Mouse (Mus musculus) T-cell, adult 2 months (primary cell): ENCODE measurements around the gene Aox4.
A peak's percentile ranks its signal among the peaks of the same experiment; 100 is the strongest.

Experiments
- DNase-seq: peaks from one replicate; pipeline ENCODE4 v3.0.0; 2022; ENCODE audit warnings: low spot score

Aox4 gene

GRCm38 (mm10) chr1:58248518-58248917 lies 38.3 kb downstream of the Aox4 start:
- no peak for DNase-seq

DNA sequence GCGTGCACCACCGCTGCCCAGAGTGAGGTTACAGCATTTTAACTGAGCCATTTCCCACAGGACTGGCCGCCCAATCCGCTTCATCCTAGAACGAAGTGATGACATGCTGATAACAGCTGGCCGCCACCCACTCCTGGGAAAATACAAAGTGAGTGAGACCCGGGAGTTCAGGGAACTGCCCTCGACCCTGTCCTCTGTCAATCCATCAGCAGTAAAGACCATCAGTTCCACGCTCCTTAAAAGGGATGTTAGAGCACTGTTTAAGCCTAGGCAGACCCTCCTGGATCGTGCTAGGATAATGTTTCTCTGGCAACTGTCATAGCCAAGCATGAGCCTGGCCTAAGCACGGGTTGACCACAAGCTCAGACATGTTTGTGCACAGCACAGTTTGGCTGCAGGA lies 43.3 kb downstream of the Aox4 start:
- DNase-seq, result no peak

DNA sequence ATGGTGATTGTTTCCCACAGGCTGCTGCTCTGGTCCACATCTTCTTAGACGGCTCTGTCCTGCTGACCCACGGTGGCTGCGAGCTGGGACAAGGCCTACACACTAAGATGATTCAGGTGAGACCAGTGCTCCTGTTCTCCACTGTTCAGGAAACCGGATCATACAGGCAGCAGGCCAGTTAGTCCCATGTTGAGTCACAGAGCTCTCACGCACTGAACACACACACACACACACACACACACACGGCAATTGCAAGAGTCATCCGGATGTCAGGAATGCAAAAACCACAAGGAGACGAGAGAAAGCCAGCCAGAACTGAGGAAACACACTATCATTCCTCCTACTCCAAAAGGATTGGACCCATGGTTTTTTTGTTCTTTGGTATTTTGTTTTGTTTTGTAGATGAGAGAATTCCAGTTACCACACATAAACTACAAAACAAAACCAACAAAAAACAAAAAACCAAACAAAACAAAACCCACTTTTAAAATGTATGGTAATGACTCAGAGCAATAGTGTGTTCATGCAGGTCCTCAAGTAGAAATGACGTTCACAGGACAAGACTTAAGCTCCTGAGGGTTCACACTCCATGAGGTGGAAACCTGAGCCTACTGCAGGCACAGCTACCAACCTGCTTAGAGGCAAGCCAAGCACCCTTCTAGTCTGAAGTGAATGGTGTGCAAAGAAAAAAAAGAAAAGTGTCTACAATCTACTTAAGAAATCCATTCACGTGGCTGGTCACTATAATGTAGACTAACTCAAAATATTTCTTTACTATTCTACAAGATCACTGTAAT lies 47.2 kb downstream of the Aox4 start:
- DNase-seq, result no peak

DNA sequence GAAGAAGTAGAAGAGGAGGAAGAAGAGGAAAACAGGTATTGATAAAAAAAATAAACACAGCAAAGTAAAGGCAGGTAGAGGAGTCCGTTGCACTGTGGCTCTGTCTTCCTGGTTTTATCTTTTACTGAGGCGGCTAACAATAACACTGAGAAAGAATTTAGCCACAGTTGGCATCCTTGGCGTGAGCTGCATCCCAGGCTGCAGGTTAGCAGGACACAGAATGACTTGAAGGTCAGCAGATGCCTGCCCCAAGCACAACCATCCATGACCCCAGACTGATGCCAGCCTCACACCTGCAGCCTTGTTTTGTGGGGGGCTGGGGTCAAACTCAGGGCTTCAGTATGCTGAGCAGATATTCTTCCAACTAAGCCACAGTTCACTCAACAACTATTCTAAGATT lies 50.1 kb downstream of the Aox4 start:
- no peak for DNase-seq

DNA sequence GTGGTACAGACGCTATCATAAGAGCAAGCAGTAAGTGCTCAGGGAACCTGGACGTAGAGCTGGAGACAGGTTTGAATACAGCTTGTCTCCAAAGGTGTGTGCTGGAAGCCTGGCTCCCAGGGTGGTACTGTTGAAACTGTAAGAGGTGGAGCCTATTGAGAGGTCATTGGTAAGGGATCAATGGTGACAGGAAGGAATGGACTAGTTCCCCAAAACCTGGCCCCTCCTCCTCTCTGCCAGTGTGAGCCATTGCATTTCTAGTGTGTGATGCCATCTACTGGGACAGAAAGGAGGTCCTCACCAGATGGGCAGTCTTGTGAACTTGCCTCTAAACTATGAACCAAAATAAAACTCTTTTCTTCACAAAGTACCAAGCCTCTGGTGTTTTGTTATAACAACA lies 58.0 kb downstream of the Aox4 start:
- DNase-seq, result no peak

DNA sequence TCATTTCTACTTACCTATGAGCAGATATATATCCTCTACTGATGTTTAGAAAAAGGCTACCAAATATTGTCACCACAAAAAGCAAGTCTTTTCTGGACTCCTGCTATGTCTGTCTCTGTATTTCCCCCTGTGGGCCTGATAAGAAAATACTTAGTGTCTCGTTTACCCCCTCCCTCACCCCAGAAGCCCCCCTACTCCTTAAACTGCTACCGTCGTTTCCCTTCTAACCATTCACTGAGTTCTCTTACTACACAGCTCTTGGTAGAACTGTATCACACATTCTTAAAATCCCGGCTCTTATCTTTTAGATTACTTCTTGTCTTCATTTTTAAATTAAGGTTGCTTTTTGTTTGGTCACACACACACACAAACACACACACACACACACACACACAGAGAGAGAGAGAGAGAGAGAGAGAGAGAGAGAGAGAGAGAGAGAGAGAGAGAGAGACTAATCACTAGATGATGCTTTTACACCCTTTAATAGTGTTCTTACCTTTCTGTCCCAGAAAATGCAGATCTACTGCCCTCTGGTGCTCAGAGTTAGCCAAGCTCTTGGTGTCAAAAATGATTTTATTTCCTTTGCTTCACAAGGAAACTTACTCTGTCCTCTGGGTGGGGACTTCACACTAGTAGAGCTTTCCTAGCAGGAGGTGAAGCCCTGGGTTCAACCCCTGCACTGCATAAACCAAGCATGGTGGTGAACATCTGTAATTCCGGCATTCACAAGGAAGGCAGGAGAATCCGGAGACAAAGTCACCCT lies 60.8 kb downstream of the Aox4 start:
- DNase-seq, result peak; percentile 33

DNA sequence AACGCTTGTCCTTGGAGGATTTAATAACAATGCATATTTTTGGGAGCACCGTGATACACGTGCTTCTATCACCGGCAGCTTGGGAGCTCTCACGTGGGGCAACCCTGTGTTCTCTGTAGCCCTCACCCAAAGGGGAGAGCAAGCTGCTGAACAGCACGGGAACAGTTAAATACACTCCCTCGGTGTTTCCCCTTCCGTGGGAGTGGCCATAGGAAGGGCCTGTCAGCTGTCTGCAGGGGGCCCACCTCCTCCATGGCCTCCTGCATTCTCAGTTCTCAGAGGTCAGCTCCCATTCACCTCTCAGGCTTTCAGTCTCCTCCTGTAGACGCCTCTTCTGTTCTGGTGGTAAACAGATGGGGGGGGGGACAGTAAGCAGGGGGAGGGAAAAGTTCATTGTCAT lies 65.7 kb downstream of the Aox4 start:
- no peak for DNase-seq

- DNase-seq, result no peak
Measured at GRCm38 (mm10) chr1:58278026-58278425, 67.8 kb downstream of the Aox4 start, which contains the start of gene Aox2. TSS of gene Aox2 (plus strand) at chr1:58278326.

DNA sequence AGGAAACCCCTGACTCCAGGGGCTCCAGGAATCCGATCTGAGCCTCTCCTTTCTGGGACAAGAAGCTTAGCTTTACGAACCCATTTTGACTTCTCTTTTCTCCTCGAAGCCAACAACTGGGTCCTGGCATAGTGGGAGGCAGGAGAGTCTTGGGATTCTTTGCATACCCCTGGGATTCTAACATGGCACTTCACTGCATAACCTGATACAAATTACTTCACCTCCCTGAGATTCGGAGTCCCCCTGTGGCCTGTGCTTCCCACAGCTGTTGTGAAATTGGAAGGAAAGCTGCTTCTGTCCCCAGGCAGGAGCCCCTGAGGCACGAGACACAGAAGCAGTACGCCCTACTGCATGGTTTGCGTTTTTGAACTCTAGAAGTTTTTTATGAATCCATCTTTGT lies 68.3 kb downstream of the Aox4 start:
- DNase-seq, result no peak

DNA sequence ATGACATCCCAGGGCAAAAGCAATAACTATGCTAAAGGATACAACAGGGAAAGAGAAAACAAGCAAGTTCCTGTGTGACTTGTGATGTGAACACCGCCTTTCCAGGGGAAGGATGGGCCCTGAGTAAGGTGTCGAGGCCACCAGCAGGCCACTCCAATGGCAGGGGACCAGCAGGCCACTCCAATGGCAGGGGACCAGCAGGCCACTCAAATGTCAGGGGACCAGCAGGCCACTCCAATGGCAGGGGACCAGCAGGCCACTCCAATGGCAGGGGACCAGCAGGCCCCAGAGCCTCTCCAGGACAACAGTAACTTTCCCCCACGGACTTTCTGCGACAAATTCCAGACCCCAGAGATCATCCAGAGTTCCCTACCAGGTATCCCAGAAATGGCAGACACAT lies 70.2 kb downstream of the Aox4 start:
- DNase-seq, result no peak

DNA sequence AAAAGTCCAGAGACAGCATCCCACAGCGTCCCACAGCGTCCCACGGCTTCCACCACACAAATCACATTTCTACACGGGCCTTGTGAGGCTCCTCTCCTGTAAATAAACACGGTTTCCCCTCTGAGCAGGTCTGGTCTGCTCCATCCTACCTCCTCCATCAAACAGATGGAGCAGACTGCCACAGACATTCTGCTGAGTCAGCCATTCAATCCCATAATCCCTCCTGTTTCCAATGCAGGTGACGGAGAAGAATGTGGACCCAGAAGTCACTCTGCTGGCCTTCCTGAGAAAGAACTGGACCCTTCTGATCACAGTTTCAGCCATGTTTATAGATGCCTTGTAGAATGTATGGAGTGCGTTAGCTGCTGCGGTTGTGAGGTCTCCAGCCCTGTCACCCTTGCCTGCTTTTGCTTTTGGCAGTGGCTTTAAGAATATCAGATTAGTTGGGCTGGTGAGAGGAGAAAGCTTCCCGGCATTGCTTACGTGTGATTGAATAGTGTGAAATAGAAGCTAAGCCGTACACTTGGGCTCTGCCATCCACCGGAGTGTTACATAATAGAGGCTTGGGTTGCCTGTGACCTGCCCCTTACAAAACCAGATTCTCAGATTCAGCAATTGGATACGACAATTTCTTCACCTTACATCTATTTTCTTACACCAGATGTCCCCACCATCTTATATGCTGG lies 70.9 kb downstream of the Aox4 start:
- no peak for DNase-seq

DNA sequence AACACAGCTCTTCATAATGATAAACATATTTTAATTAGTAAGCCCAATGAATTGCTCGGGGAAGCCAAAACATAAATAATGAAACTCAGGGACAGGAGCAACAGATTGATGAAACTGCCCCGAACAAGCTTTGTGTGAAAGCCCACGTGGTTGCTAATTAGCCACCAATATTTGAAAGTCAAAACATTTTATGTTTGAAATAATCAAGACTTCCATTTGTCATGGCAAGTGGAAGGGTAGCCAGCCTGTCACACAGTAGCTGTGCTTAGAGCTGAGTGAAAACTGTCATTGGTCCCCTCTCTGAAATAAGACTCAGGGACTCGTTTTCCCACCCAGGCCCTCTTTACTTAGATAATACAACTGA lies 71.4 kb downstream of the Aox4 start:
- no peak for DNase-seq

DNA sequence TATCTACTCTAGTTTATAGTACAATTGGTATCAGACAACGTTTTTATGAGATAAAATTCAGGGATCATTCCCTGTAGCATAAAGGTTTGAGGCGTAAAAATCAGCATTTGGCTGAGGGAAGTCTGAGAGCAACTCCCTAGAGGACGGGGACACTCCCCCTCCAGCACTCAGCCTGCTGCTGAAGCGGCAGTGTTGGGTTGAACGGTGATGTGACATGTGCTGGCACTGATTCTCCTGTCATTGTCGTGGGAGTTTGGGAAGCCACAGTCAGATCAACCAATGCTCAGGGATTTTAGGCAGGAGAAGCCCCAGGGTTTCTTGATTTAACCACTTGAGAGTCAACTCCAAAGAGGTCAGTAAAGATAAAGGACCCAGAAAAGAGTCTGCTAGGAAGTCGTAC lies 74.3 kb downstream of the Aox4 start:
- DNase-seq, result no peak

DNA sequence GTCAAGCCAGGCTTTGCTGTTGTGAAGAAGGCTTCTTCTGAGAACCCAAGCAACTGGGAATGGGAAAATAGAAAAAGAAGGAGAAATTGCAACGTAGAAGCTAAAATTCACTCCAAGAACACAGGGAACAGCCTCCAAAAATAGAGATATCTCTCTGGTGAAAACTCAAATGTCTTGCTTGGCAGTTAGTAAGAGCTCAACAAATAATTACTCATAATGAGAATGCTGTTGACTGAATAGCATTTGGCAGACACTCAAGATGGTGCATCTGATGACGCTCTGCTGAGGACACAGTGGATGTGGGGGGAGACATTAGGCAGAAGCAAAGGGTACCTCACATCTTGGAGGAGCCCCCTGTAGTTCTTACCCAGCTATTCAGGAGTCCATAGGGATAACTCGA lies 77.9 kb downstream of the Aox4 start:
- no peak for DNase-seq

GRCm38 (mm10) chr1:58289863-58290469 lies 79.8 kb downstream of the Aox4 start:
- DNase-seq, result no peak

- DNase-seq, result no peak
Measured at GRCm38 (mm10) chr1:58291394-58292300, 81.5 kb downstream of the Aox4 start.

- no peak for DNase-seq
Measured at GRCm38 (mm10) chr1:58294730-58295129, 84.5 kb downstream of the Aox4 start.

DNA sequence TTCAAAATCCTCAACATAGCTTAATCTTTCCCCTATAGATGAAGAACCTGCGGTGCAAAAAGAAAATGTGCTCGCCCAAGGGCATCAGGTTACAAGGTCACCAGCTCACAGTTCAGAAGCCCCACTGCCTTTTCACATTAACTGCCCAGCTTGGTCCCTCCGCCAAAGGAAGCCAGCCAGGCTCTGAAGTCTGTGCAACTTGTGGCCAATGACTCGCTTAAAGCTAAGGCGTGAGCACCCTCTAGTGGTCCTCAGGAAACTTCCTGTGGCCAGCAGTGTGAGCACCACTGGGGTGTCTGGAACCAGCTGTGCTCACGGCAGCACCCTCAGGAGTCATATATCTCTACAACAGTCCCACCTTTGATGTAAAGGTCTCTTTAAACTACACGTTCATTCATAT lies 86.1 kb downstream of the Aox4 start:
- DNase-seq, result peak; percentile 73

DNA sequence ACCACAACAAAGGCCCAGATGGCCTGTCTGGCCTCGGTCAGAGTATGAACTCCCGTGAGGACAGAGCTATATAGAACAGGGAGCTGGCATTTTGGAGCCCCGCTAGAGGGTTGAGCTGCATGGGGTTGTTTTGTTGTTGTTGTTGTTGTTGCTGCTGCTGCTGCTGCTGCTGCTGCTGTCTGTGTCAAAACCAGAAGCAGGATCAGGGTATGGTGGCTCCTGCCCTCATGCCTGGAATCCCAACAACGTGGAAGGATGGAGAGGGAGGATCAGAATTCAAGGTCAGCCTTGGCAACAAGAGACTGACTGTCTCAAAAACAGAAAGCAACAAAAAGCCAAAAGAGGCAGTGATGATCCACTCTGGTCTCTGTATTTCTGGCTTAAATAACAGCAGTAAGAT lies 86.6 kb downstream of the Aox4 start:
- no peak for DNase-seq

DNA sequence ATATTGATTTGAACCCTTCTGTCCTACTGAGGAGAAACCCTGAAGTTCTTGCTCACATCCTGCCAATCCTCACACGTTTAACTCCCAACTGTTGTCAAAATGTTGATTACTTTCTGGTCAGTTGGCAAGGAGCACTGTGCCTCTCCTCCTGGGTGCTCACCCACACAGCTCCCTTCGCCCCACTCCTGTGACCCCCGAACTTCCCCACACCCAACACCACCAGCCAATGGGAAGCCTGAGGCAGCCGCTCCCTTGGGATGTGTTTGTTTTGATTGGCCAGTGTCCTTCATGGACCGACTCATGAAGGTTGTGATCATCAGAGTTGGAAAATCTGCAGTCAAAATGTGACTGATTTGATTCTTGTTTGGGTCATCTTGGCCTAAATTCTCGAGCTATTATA lies 88.2 kb downstream of the Aox4 start:
- no peak for DNase-seq

GRCm38 (mm10) chr1:58301073-58301472 lies 90.9 kb downstream of the Aox4 start:
- peak; percentile 73 for DNase-seq

GRCm38 (mm10) chr1:58302015-58302414 lies 91.8 kb downstream of the Aox4 start:
- no peak for DNase-seq
